Mouse (Mus musculus): ENCODE measurements around the gene Cdr2l. TPM values are rescaled to one million over a fixed set of nuclear protein-coding genes. Genes with fewer than 3 reads are reported as not detected.

The Cdr2l gene
- polyA plus RNA-seq, 1 experiment, result 0.15 TPM

DNA sequence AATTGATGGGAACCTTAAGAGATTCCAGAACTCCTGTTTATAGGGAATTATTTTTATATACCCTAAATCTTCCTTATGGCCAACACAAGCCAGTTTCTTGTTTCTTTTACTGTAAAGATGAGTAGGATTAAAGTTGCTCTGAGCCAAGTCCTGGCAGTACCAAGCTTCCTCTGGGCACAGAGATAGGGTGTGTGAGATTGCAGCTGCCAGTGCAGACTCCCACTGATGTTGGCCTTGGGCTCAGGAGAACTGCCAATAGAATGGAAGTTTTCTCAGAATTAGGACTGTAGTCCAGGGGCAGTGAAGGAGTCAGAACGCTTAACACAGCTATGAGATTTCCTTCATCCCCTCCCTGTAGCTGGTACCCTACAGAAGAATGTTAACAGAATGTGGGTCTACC, 39.6 kb downstream of the Cdr2l start:
- TF ChIP-seq POLR2A (IDR thresholded peaks at IDR 0.05; ENCODE audit: borderline replicate concordance, low read depth, low read length) (no peak), CTCF (IDR thresholded peaks at IDR 0.05; ENCODE audit: low read depth, low read length) (no peak)
- peaks cover 25% of the 10 kb centered on the region for H3K4me1 ChIP-seq (ENCODE audit: control insufficient read depth, insufficient read depth, low read length)
- H3K4me3 ChIP-seq (ENCODE audit: insufficient read depth, low read length), result no peak overlapping the region
- H3K27ac ChIP-seq (ENCODE audit: insufficient read depth, low read depth, low read length), result no peak overlapping the region

DNA sequence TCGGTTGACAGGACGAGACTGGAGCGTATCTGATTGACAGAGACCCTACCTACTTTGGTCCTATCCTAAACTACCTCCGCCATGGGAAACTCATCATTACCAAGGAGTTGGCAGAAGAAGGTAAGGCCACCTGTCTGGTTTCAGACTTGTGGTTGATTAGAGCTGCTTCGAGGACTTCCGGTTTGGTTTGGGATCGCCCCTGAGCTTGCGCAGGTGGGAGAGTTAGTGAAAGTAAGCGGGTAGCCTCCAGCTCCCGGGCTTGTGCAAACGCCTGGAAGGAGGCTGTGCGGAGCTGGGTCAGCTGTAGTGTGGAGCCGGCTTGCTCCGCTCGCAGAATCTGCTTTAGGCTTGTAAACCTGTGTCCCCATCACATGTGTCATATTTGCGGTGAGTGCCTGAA, 40.3 kb downstream of the Cdr2l start:
- Histone ChIP-seq H3K27ac (ENCODE audit: insufficient read depth, low read depth, low read length) (no peak overlapping the region), H3K4me3 (ENCODE audit: insufficient read depth, low read length) (no peak overlapping the region), H3K4me1 (ENCODE audit: control insufficient read depth, insufficient read depth, low read length) (peaks cover 25% of the 10 kb centered on the region)
- TF ChIP-seq POLR2A (IDR thresholded peaks at IDR 0.05; ENCODE audit: borderline replicate concordance, low read depth, low read length) (no peak), CTCF (IDR thresholded peaks at IDR 0.05; ENCODE audit: low read depth, low read length) (no peak)

- H3K27ac ChIP-seq (ENCODE audit: insufficient read depth, low read depth, low read length), result no peak overlapping the region
- no peak for TF ChIP-seq CTCF (IDR thresholded peaks at IDR 0.05; ENCODE audit: low read depth, low read length)
- TF ChIP-seq POLR2A (IDR thresholded peaks at IDR 0.05; ENCODE audit: borderline replicate concordance, low read depth, low read length), result no peak
Observed at GRCm38 (mm10) chr11:115423091-115423490, 41.4 kb downstream of the Cdr2l start.

DNA sequence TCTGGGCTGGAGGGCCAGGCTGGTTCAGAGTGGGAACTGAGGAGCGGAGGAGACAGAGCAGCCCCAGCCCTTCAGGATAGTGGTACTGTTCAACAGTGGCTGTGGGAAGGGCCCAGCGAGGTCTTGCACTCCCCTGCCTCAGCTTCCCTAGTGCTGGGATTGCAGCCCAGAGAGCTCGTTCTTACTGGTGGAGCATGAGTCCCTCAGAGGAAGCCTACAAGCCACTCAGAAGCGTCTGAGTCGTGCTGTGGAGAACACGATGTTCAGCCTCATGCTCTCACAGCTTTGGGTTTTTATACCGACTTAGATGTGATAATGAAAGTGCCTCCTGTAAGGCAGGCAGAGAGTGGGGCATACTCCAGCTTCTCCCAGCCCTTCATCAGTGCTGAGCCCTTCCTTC, 43.0 kb downstream of the Cdr2l start:
- no peak for TF ChIP-seq POLR2A (IDR thresholded peaks at IDR 0.05; ENCODE audit: borderline replicate concordance, low read depth, low read length)
- Histone ChIP-seq H3K27ac (ENCODE audit: insufficient read depth, low read depth, low read length) (no peak overlapping the region), H3K4me3 (ENCODE audit: insufficient read depth, low read length) (no peak overlapping the region), H3K4me1 (ENCODE audit: control insufficient read depth, insufficient read depth, low read length) (peaks cover 16% of the 10 kb centered on the region)

More at GRCm38 (mm10) chr11:115423091-115423490, 41.4 kb downstream of the Cdr2l start:
- Histone ChIP-seq H3K4me3 (ENCODE audit: insufficient read depth, low read length) (no peak overlapping the region), H3K4me1 (ENCODE audit: control insufficient read depth, insufficient read depth, low read length) (peaks cover 24% of the 10 kb centered on the region)

DNA sequence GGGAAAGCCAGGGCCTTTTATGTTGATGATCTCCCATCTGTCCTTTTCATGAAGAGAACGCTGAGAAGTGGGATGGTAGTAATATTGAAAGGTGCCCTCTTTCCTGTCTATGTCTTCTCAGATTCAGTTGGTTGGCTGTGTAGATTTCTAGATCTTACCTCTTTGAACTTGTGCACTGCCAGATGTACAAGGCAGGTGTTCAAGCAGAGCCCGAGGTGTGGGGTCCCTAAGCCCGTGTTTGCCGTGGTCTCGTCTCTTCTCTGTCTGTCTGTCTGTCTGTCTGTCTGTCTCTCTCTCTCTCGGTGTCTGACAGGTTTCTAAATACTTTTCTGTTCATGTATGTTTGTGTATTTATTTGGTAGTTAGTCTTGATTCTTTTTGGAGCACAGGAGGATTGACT, 44.0 kb downstream of the Cdr2l start:
- no peak overlapping the region for H3K27ac ChIP-seq (ENCODE audit: insufficient read depth, low read depth, low read length)
- TF ChIP-seq CTCF (IDR thresholded peaks at IDR 0.05; ENCODE audit: low read depth, low read length) (no peak), POLR2A (IDR thresholded peaks at IDR 0.05; ENCODE audit: borderline replicate concordance, low read depth, low read length) (no peak)
- H3K4me1 ChIP-seq (ENCODE audit: control insufficient read depth, insufficient read depth, low read length), result peaks cover 16% of the 10 kb centered on the region
- no peak overlapping the region for H3K4me3 ChIP-seq (ENCODE audit: insufficient read depth, low read length)

- TF ChIP-seq CTCF (IDR thresholded peaks at IDR 0.05; ENCODE audit: low read depth, low read length), result peak; percentile 59
- no peak for TF ChIP-seq POLR2A (IDR thresholded peaks at IDR 0.05; ENCODE audit: borderline replicate concordance, low read depth, low read length)
- H3K4me1 ChIP-seq (ENCODE audit: control insufficient read depth, insufficient read depth, low read length), result peaks cover 3% of the 10 kb centered on the region
- H3K27ac ChIP-seq (ENCODE audit: insufficient read depth, low read depth, low read length), result no peak overlapping the region
- no peak overlapping the region for H3K4me3 ChIP-seq (ENCODE audit: insufficient read depth, low read length)
Observed at GRCm38 (mm10) chr11:115427482-115428331, 46.0 kb downstream of the Cdr2l start.

GRCm38 (mm10) chr11:115429307-115429706, 47.6 kb downstream of the Cdr2l start:
- TF ChIP-seq POLR2A (IDR thresholded peaks at IDR 0.05; ENCODE audit: borderline replicate concordance, low read depth, low read length) (no peak), CTCF (IDR thresholded peaks at IDR 0.05; ENCODE audit: low read depth, low read length) (no peak)
- Histone ChIP-seq H3K4me1 (ENCODE audit: control insufficient read depth, insufficient read depth, low read length) (no peaks in the 10 kb centered on the region), H3K4me3 (ENCODE audit: insufficient read depth, low read length) (no peak overlapping the region), H3K27ac (ENCODE audit: insufficient read depth, low read depth, low read length) (no peak overlapping the region)

DNA sequence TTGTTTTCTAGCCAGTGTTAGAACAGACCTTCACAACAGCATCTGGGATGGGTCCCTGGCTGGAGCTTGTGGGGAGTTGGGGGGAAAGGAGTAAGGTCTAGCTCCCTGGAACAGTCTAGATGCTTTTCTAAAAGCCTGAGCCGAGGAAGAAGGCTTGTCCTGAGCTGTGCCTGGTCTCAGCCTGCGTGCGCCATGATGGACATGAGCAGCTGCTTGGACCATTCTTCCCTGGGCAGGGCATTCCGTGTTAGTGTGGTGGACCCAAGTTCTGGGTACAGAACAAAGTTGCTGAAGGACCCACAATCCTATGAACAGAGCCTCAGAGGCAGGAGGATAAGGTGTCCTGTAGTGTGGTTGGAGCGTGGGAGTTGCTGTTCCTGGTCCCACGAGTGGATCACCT, 48.8 kb downstream of the Cdr2l start:
- Histone ChIP-seq H3K27ac (ENCODE audit: insufficient read depth, low read depth, low read length) (no peak overlapping the region), H3K4me3 (ENCODE audit: insufficient read depth, low read length) (no peak overlapping the region), H3K4me1 (ENCODE audit: control insufficient read depth, insufficient read depth, low read length) (0 out of 2 replicates have a peak, but pooled peaks cover 2% of the 10 kb centered on the region)
- TF ChIP-seq CTCF (IDR thresholded peaks at IDR 0.05; ENCODE audit: low read depth, low read length) (no peak), POLR2A (IDR thresholded peaks at IDR 0.05; ENCODE audit: borderline replicate concordance, low read depth, low read length) (no peak)

GRCm38 (mm10) chr11:115432814-115433213, 51.1 kb downstream of the Cdr2l start:
- Histone ChIP-seq H3K4me1 (ENCODE audit: control insufficient read depth, insufficient read depth, low read length) (peaks cover 10% of the 10 kb centered on the region), H3K4me3 (ENCODE audit: insufficient read depth, low read length) (no peak overlapping the region), H3K27ac (ENCODE audit: insufficient read depth, low read depth, low read length) (no peak overlapping the region)
- TF ChIP-seq POLR2A (IDR thresholded peaks at IDR 0.05; ENCODE audit: borderline replicate concordance, low read depth, low read length) (no peak), CTCF (IDR thresholded peaks at IDR 0.05; ENCODE audit: low read depth, low read length) (no peak)

GRCm38 (mm10) chr11:115433342-115433741, 51.6 kb downstream of the Cdr2l start:
- Histone ChIP-seq H3K4me1 (ENCODE audit: control insufficient read depth, insufficient read depth, low read length) (peaks cover 11% of the 10 kb centered on the region), H3K27ac (ENCODE audit: insufficient read depth, low read depth, low read length) (no peak overlapping the region), H3K4me3 (ENCODE audit: insufficient read depth, low read length) (no peak overlapping the region)
- TF ChIP-seq CTCF (IDR thresholded peaks at IDR 0.05; ENCODE audit: low read depth, low read length) (no peak), POLR2A (IDR thresholded peaks at IDR 0.05; ENCODE audit: borderline replicate concordance, low read depth, low read length) (no peak)
